8 mouse cellular contexts compared by ENCODE assay signal in genomic region chr2:52605321-52605720, GRCm38 (mm10).
DNase-seq lines count a peak whose midpoint lies in the region; ATAC-seq and TF ChIP-seq lines count a peak whose summit lies in the region.

No protein-coding gene starts in this region.

- no peak overlapping the region for H3K4me3 ChIP-seq in heart, embryonic 12.5 days
- H3K4me3 ChIP-seq in MEL (ENCODE audit: control insufficient read depth in 1 of 2, insufficient read depth in 1 of 2, low read depth in 2 of 2, low read length in 2 of 2), result no peak overlapping the region
- H3K4me3 ChIP-seq in gastrocnemius, adult 2 months, result no peak overlapping the region
- no peak overlapping the region for H3K4me3 ChIP-seq in liver, postnatal 0 days (ENCODE audit: low read depth, low read length)

- H3K36me3 ChIP-seq in heart, embryonic 12.5 days, result no peaks in the 10 kb centered on the region
- H3K36me3 ChIP-seq in MEL (ENCODE audit: control insufficient read depth in 1 of 2, insufficient read depth in 2 of 2, low read length in 2 of 2), result peaks cover 0 to 2% of the 10 kb centered on the region in 2 experiments; a peak in 1 of 4 replicates
- no peaks in the 10 kb centered on the region for H3K36me3 ChIP-seq in liver, postnatal 0 days (replicated peaks; ENCODE audit: insufficient read depth, low read length)

- H3K9me3 ChIP-seq in heart, embryonic 12.5 days (replicated peaks), result no peaks in the 10 kb centered on the region
- H3K9me3 ChIP-seq in MEL (replicated peaks; ENCODE audit: insufficient read depth, low read length), result no peaks in the 10 kb centered on the region
- no peaks in the 10 kb centered on the region for H3K9me3 ChIP-seq in liver, postnatal 0 days (ENCODE audit: low read length)

- TF ChIP-seq POLR2A in MEL (IDR thresholded peaks at IDR 0.05; ENCODE audit: control insufficient read depth in 1 of 2, insufficient read depth in 1 of 2, low read depth in 1 of 2, low read length in 2 of 2, poor library complexity in 1 of 2), result no peak

- DNase-seq in heart, adult 18-20 months, result peak; percentile 60 to 87
- peak; percentile 80 for DNase-seq in MEL (ENCODE audit: low read depth, low spot score)
- DNase-seq in cerebellum, adult 9-10 months, result peak; percentile 86
- peak; percentile 68 for DNase-seq in gastrocnemius, adult 2 months
- peak; percentile 62 to 76 for DNase-seq in kidney, postnatal 25 days
- DNase-seq in liver, postnatal 0 days, result peak; percentile 69
- DNase-seq in retina, postnatal 7 days (ENCODE audit: low read depth, low spot score), result peak; percentile 51

- 17% methylated on average over 4 of the region's 4 CpGs for WGBS in heart, embryonic 12.5 days
- 18% methylated on average over 4 of the region's 4 CpGs for WGBS in liver, postnatal 0 days (ENCODE audit: insufficient replicate concordance)

- intact Hi-C loops in gastrocnemius, adult 2 months (cut with DNase I), result loop anchor here (10.0 kb wide), 1 partner anchor 381 kb away; no protein-coding TSS in a partner anchor

- no peak for TF ChIP-seq EP300 in MEL (IDR thresholded peaks at IDR 0.05; ENCODE audit: low read depth in 1 of 2, low read length in 2 of 2)
- no peak for TF ChIP-seq EP300 in liver, postnatal 0 days (IDR thresholded peaks at IDR 0.05; ENCODE audit: low read depth)

- peak; percentile 46 to 83 (median 49) for TF ChIP-seq CTCF in MEL (IDR thresholded peaks at IDR 0.05 in 2 of 3, conservative IDR thresholded peaks at IDR 0.05 in 1 of 3; ENCODE audit: control insufficient read depth in 1 of 3, insufficient read depth in 1 of 3, low read depth in 2 of 3, low read length in 3 of 3, poor library complexity in 1 of 3, severe bottlenecking in 1 of 3)
- TF ChIP-seq CTCF in gastrocnemius, adult 2 months (IDR thresholded peaks at IDR 0.05), result peak; percentile 79
- peak; percentile 75 for TF ChIP-seq CTCF in liver, postnatal 0 days (IDR thresholded peaks at IDR 0.05; ENCODE audit: low read depth)

- no peaks in the 10 kb centered on the region for H3K27me3 ChIP-seq in heart, embryonic 12.5 days (replicated peaks)
- no peaks in the 10 kb centered on the region for H3K27me3 ChIP-seq in MEL (ENCODE audit: control insufficient read depth in 1 of 2, insufficient read depth in 2 of 2, low read length in 2 of 2)
- H3K27me3 ChIP-seq in liver, postnatal 0 days (ENCODE audit: insufficient read depth, low read length), result no peaks in the 10 kb centered on the region

- TF ChIP-seq RAD21 in MEL (IDR thresholded peaks at IDR 0.05; ENCODE audit: low read depth, low read length), result peak; percentile 88

- peaks cover 8% of the 10 kb centered on the region; the same call in 1 of the 2 replicates for H3K4me1 ChIP-seq in heart, embryonic 12.5 days (replicated peaks)
- H3K4me1 ChIP-seq in MEL (ENCODE audit: control insufficient read depth in 1 of 2, insufficient read depth in 2 of 2, low read length in 2 of 2), result peaks cover 0 to 6% of the 10 kb centered on the region in 2 experiments; a peak in 3 of 4 replicates
- H3K4me1 ChIP-seq in liver, postnatal 0 days (ENCODE audit: insufficient read depth), result 0 out of 2 replicates have a peak, but pooled peaks cover 3% of the 10 kb centered on the region

- H3K79me2 ChIP-seq in MEL (ENCODE audit: control insufficient read depth, insufficient read depth, low read length, poor library complexity), result no peaks in the 10 kb centered on the region

- H3K4me2 ChIP-seq in heart, embryonic 12.5 days, result no peak overlapping the region
- H3K4me2 ChIP-seq in liver, postnatal 0 days (ENCODE audit: low read depth, low read length), result no peak overlapping the region

- H3K9ac ChIP-seq in heart, embryonic 12.5 days, result no peak overlapping the region
- H3K9ac ChIP-seq in MEL (ENCODE audit: control insufficient read depth, low read depth, low read length, poor library complexity, severe bottlenecking), result no peak overlapping the region
- H3K9ac ChIP-seq in liver, postnatal 0 days (replicated peaks), result no peak overlapping the region

- no peak overlapping the region for H3K27ac ChIP-seq in heart, embryonic 12.5 days (ENCODE audit: poor library complexity, severe bottlenecking)
- no peak overlapping the region for H3K27ac ChIP-seq in MEL (ENCODE audit: control insufficient read depth, low read depth, low read length)
- no peak overlapping the region for H3K27ac ChIP-seq in gastrocnemius, adult 2 months
- peak overlapping the region; percentile 87 for H3K27ac ChIP-seq in liver, postnatal 0 days (ENCODE audit: low read depth)

- ATAC-seq in heart, embryonic 12.5 days (ENCODE audit: insufficient number of reproducible peaks, low FRiP score), result no peak
- ATAC-seq in liver, postnatal 0 days, result 0 out of 2 replicates have a peak, but pooled peaks have one; percentile 12

TF ChIP-seq in MEL, 35 proteins besides CTCF, POLR2A, EP300 and RAD21:
- TF ChIP-seq MEF2A (IDR thresholded peaks at IDR 0.05; ENCODE audit: extremely low read depth, insufficient replicate concordance, low read depth, low read length, poor library complexity, severe bottlenecking) (no peak), SIN3A (IDR thresholded peaks at IDR 0.05; ENCODE audit: low read length) (no peak), MAX (IDR thresholded peaks at IDR 0.05; ENCODE audit: low read length) (no peak), TAL1 (IDR thresholded peaks at IDR 0.05; ENCODE audit: low read length) (no peak), ZNF384 (IDR thresholded peaks at IDR 0.05; ENCODE audit: low read depth, low read length) (peak; percentile 41; the same call in 1 of the 2 replicates), MAZ (IDR thresholded peaks at IDR 0.05; ENCODE audit: low read depth, low read length) (no peak), UBTF (IDR thresholded peaks at IDR 0.05; ENCODE audit: borderline replicate concordance, insufficient read depth, low read depth, low read length) (no peak), MAFK (IDR thresholded peaks at IDR 0.05; ENCODE audit: borderline replicate concordance, low read depth, low read length) (no peak), ZC3H11A (IDR thresholded peaks at IDR 0.05; ENCODE audit: low read depth, low read length) (peak; percentile 72), NELFE (IDR thresholded peaks at IDR 0.05; ENCODE audit: low read depth, low read length) (no peak), HCFC1 (IDR thresholded peaks at IDR 0.05; ENCODE audit: low read depth, low read length) (no peak), SMC3 (IDR thresholded peaks at IDR 0.05; ENCODE audit: low read depth, low read length) (peak; percentile 78)
TF ChIP-seq in MEL: peak in this region for 3.
